Mouse (Mus musculus): Measurements from ENCODE around the gene Ccdc12.

GRCm38 (mm10) chr9:110733102-110733501 lies 76.8 kb downstream of the Ccdc12 start:
- no peak for TF ChIP-seq CTCF (IDR thresholded peaks at IDR 0.05; ENCODE audit: insufficient read depth, low read length)
- TF ChIP-seq POLR2A (IDR thresholded peaks at IDR 0.05; ENCODE audit: borderline replicate concordance, extremely low read depth, low read depth, low read length) = no peak

Data from lung, adult 2 months (tissue).